Mouse (Mus musculus): ENCODE results near the gene Itsn2. TPM values are rescaled to one million over a fixed set of nuclear protein-coding genes. Genes with fewer than 3 reads are reported as not detected.

The Itsn2 gene
- polyA plus RNA-seq, 1 experiment from 2014 or later, result 21.6 TPM

Other genes starting within 250 kb of the Itsn2 start
- gene Ncoa1, start 115.5 kb upstream of the Itsn2 start, polyA plus RNA-seq (2015; fragmentation: Nextera tagmentation; extraction: Ambion mirVana), result 13.6 and 14.6 TPM in 2 replicates
- gene Gm3625, start 289 bp downstream of the Itsn2 start, polyA plus RNA-seq (2015; fragmentation: Nextera tagmentation; extraction: Ambion mirVana), result not detected in 2 replicates
- gene Fam228a, start 145.8 kb downstream of the Itsn2 start, polyA plus RNA-seq (2015; fragmentation: Nextera tagmentation; extraction: Ambion mirVana), result 0.45 and 0.66 TPM in 2 replicates
- 8.4 and 10.8 TPM in 2 replicates for gene Pfn4, start 176.4 kb downstream of the Itsn2 start, polyA plus RNA-seq (2015; fragmentation: Nextera tagmentation; extraction: Ambion mirVana)
- 3.5 and 4.8 TPM in 2 replicates for gene Fam228b, start 176.6 kb downstream of the Itsn2 start, polyA plus RNA-seq (2015; fragmentation: Nextera tagmentation; extraction: Ambion mirVana)
- gene Sf3b6, start 224.9 kb downstream of the Itsn2 start, polyA plus RNA-seq (2015; fragmentation: Nextera tagmentation; extraction: Ambion mirVana), result 245 and 256 TPM in 2 replicates
- 101 and 130 TPM in 2 replicates for gene Fkbp1b, start 249.0 kb downstream of the Itsn2 start, polyA plus RNA-seq (2015; fragmentation: Nextera tagmentation; extraction: Ambion mirVana)